Mouse (Mus musculus): ENCODE data around the gene Samd13. TPM values are rescaled to one million over a fixed set of nuclear protein-coding genes. Genes with fewer than 3 reads are reported as not detected.

Samd13 gene
- polyA plus RNA-seq, 2 experiments = 0.06 to 0.15 TPM

DNA sequence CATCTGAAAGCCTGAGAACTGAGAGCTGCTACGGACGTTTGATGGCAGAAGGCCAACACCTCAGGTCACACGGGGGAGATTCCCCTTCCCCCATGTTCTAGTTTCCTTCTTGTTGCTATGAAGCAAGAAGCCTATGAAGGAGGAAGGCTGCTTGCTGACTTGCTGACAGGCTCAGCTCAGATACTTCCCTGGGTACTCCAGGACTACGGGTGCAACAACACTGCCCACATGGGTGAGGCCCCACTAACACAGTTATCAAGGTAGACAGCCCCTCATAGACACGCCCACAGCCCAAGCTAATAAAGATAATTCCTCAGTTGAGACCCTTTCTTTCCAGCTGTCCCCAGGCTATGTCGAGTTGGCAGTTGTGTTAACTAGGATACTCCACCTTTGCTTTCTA is 31.7 kb downstream of the Samd13 start:
- Histone ChIP-seq H3K36me3 (replicated peaks; ENCODE audit: control insufficient read depth, insufficient read depth, low read depth) (no peaks in the 10 kb centered on the region), H3K27ac (peak overlapping the region; percentile 70), H3K4me2 (ENCODE audit: low read depth) (peak overlapping the region; percentile 58), H3K27me3 (ENCODE audit: control insufficient read depth, insufficient read depth, low read length) (no peaks in the 10 kb centered on the region), H3K4me3 (ENCODE audit: insufficient read depth in 1 of 2, low read depth in 2 of 2, low read length in 2 of 2) (peak overlapping the region in 1 of 2 experiments; percentile 21; a peak in 1 of 4 replicates), H3K9me3 (ENCODE audit: control insufficient read depth, low read length) (no peaks in the 10 kb centered on the region), H3K4me1 (replicated peaks; ENCODE audit: control insufficient read depth in 2 of 2, insufficient read depth in 2 of 2, low read length in 1 of 2) (peaks cover 29 to 31% of the 10 kb centered on the region in 2 experiments), H3K9ac (replicated peaks) (peak overlapping the region; percentile 54)
- ATAC-seq (ENCODE audit: insufficient read depth) (peak; percentile 84), DNase-seq (ENCODE audit: low read depth in 3 of 3, low spot score in 3 of 3) (peak; percentile 42 to 58 (median 54))
- TF ChIP-seq CTCF (IDR thresholded peaks at IDR 0.05; ENCODE audit: low read depth) = no peak
- peak; percentile 54; the same call in 1 of the 2 replicates for TF ChIP-seq EP300 (IDR thresholded peaks at IDR 0.05; ENCODE audit: low read depth)
- WGBS (ENCODE audit: insufficient replicate concordance) = 23% methylated on average over 6 of the region's 6 CpGs

- ATAC-seq (ENCODE audit: insufficient read depth) (no peak), DNase-seq (ENCODE audit: low read depth in 3 of 3, low spot score in 3 of 3) (no peak)
- Histone ChIP-seq H3K9ac (replicated peaks) (no peak overlapping the region), H3K27me3 (ENCODE audit: control insufficient read depth, insufficient read depth, low read length) (no peaks in the 10 kb centered on the region), H3K4me3 (ENCODE audit: insufficient read depth in 1 of 2, low read depth in 2 of 2, low read length in 2 of 2) (no peak overlapping the region), H3K4me2 (ENCODE audit: low read depth) (no peak overlapping the region), H3K36me3 (replicated peaks; ENCODE audit: control insufficient read depth, insufficient read depth, low read depth) (no peaks in the 10 kb centered on the region), H3K27ac (no peak overlapping the region), H3K9me3 (ENCODE audit: control insufficient read depth, low read length) (no peaks in the 10 kb centered on the region), H3K4me1 (replicated peaks; ENCODE audit: control insufficient read depth in 2 of 2, insufficient read depth in 2 of 2, low read length in 1 of 2) (peaks cover 29 to 31% of the 10 kb centered on the region in 2 experiments)
- TF ChIP-seq EP300 (IDR thresholded peaks at IDR 0.05; ENCODE audit: low read depth) (no peak), CTCF (IDR thresholded peaks at IDR 0.05; ENCODE audit: low read depth) (no peak)
- WGBS (ENCODE audit: insufficient replicate concordance) = 80% methylated on average over 5 of the region's 5 CpGs
These were observed 33.0 kb downstream of the Samd13 start for GRCm38 (mm10) chr3:146652431-146652830.

- no peak for TF ChIP-seq CTCF (IDR thresholded peaks at IDR 0.05; ENCODE audit: low read depth)
- no peak for TF ChIP-seq EP300 (IDR thresholded peaks at IDR 0.05; ENCODE audit: low read depth)
- no peaks in the 10 kb centered on the region for H3K9me3 ChIP-seq (ENCODE audit: control insufficient read depth, low read length)
- no peak within 1 kb of the TSS for H3K4me2 ChIP-seq (ENCODE audit: low read depth)
- DNase-seq (ENCODE audit: low read depth in 3 of 3, low spot score in 3 of 3) (no peak), ATAC-seq (ENCODE audit: insufficient read depth) (no peak)
- peaks cover 29 to 31% of the 10 kb centered on the region in 2 experiments for H3K4me1 ChIP-seq (replicated peaks; ENCODE audit: control insufficient read depth in 2 of 2, insufficient read depth in 2 of 2, low read length in 1 of 2)
- 74% methylated on average over 3 of the region's 3 CpGs for WGBS (ENCODE audit: insufficient replicate concordance)
- H3K36me3 ChIP-seq (replicated peaks; ENCODE audit: control insufficient read depth, insufficient read depth, low read depth) = no peaks in the 10 kb centered on the region
- no peak within 1 kb of the TSS for H3K4me3 ChIP-seq (ENCODE audit: insufficient read depth in 1 of 2, low read depth in 2 of 2, low read length in 2 of 2)
- H3K27ac ChIP-seq = no peak within 1 kb of the TSS
- no peaks in the 10 kb centered on the region for H3K27me3 ChIP-seq (ENCODE audit: control insufficient read depth, insufficient read depth, low read length)
- no peak within 1 kb of the TSS for H3K9ac ChIP-seq (replicated peaks)
These were observed 34.2 kb downstream of the Samd13 start, which contains the start of gene 4930503B20Rik for GRCm38 (mm10) chr3:146651217-146651616. Gene 4930503B20Rik (minus strand): TSS chr3:146651317.

- Histone ChIP-seq H3K4me2 (ENCODE audit: low read depth) (no peak overlapping the region), H3K27ac (no peak overlapping the region), H3K4me1 (replicated peaks; ENCODE audit: control insufficient read depth in 2 of 2, insufficient read depth in 2 of 2, low read length in 1 of 2) (peaks cover 26 to 27% of the 10 kb centered on the region in 2 experiments), H3K9me3 (ENCODE audit: control insufficient read depth, low read length) (no peaks in the 10 kb centered on the region), H3K27me3 (ENCODE audit: control insufficient read depth, insufficient read depth, low read length) (no peaks in the 10 kb centered on the region), H3K9ac (replicated peaks) (no peak overlapping the region), H3K36me3 (replicated peaks; ENCODE audit: control insufficient read depth, insufficient read depth, low read depth) (no peaks in the 10 kb centered on the region), H3K4me3 (ENCODE audit: insufficient read depth in 1 of 2, low read depth in 2 of 2, low read length in 2 of 2) (no peak overlapping the region)
- WGBS (ENCODE audit: insufficient replicate concordance) = 77% methylated on average over 10 of the region's 10 CpGs
- no peak for TF ChIP-seq EP300 (IDR thresholded peaks at IDR 0.05; ENCODE audit: low read depth)
- TF ChIP-seq CTCF (IDR thresholded peaks at IDR 0.05; ENCODE audit: low read depth) = no peak
- ATAC-seq (ENCODE audit: insufficient read depth) = no peak
- DNase-seq (ENCODE audit: low read depth in 3 of 3, low spot score in 3 of 3) = no peak
These were observed 34.7 kb downstream of the Samd13 start for GRCm38 (mm10) chr3:146650716-146651115.

- no peak for ATAC-seq (ENCODE audit: insufficient read depth)
- Histone ChIP-seq H3K9me3 (ENCODE audit: control insufficient read depth, low read length) (no peaks in the 10 kb centered on the region), H3K4me1 (replicated peaks; ENCODE audit: control insufficient read depth in 2 of 2, insufficient read depth in 2 of 2, low read length in 1 of 2) (peaks cover 14 to 15% of the 10 kb centered on the region in 2 experiments), H3K27ac (no peak overlapping the region), H3K27me3 (ENCODE audit: control insufficient read depth, insufficient read depth, low read length) (no peaks in the 10 kb centered on the region), H3K36me3 (replicated peaks; ENCODE audit: control insufficient read depth, insufficient read depth, low read depth) (no peaks in the 10 kb centered on the region), H3K4me3 (ENCODE audit: insufficient read depth in 1 of 2, low read depth in 2 of 2, low read length in 2 of 2) (no peak overlapping the region), H3K9ac (replicated peaks) (no peak overlapping the region), H3K4me2 (ENCODE audit: low read depth) (no peak overlapping the region)
- no peak for DNase-seq (ENCODE audit: low read depth in 3 of 3, low spot score in 3 of 3)
- WGBS (ENCODE audit: insufficient replicate concordance) = 71% methylated on average over 10 of the region's 10 CpGs
- TF ChIP-seq CTCF (IDR thresholded peaks at IDR 0.05; ENCODE audit: low read depth) (no peak), EP300 (IDR thresholded peaks at IDR 0.05; ENCODE audit: low read depth) (no peak)
These were observed 36.0 kb downstream of the Samd13 start for GRCm38 (mm10) chr3:146649311-146649894.
